Mouse (Mus musculus) thymus, adult 2 months (tissue): ENCODE measurements around the gene Pwp2.

ENCODE experiments used
- CTCF ChIP-seq: fragments of 200-500 bp; IDR thresholded peaks from 2 replicates; pipeline ENCODE4 v1.5.1; 2012; ENCODE audit warnings: mild to moderate bottlenecking, control low read depth, low read length, moderate library complexity, borderline replicate concordance; ENCODE audit not compliant: control insufficient read depth, poor library complexity, insufficient read depth; ENCODE audit errors: extremely low read depth
- POLR2A ChIP-seq: fragments of 200-500 bp; IDR thresholded peaks from 2 replicates; pipeline ENCODE4 v1.6.1; 2012; ENCODE audit warnings: mild to moderate bottlenecking, low read length, control low read depth, moderate library complexity; ENCODE audit not compliant: control insufficient read depth, poor library complexity, insufficient read depth; ENCODE audit errors: extremely low read depth

DNA sequence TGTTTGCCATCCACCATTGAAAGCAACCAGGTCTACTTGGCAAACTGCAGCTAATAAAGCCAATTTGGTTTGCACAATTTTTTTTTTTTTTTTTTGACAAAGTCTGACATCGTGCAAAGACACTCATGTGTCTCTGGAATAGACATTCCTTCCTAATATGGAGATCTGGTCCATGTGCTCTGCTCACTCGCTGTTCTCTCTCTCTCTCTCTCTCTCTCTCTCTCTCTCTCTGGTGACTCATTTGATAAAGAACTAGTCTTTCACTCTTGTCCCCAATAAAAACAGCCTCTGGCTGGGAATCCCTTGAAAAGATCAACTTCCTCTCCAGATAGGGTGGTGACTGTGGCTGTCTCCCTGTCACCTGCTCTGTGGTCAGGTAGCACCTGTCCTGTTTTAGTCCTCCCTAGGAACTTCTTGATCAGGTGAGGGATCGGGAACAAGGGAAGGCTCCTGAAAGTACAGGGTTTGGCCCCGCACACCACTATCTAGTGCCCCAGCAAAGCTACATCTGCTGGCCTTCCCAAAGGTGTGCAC, 37.0 kb downstream of the Pwp2 start:
- TF ChIP-seq POLR2A (no peak), CTCF (no peak)
